Mouse (Mus musculus) layer of hippocampus, adult 9-10 months (tissue): Measurements from ENCODE around the gene Hacd3.

Experiments
- DNase-seq: peaks from one replicate; pipeline ENCODE4 v3.0.0; 2022; ENCODE audit warnings: low spot score

The Hacd3 gene

DNA sequence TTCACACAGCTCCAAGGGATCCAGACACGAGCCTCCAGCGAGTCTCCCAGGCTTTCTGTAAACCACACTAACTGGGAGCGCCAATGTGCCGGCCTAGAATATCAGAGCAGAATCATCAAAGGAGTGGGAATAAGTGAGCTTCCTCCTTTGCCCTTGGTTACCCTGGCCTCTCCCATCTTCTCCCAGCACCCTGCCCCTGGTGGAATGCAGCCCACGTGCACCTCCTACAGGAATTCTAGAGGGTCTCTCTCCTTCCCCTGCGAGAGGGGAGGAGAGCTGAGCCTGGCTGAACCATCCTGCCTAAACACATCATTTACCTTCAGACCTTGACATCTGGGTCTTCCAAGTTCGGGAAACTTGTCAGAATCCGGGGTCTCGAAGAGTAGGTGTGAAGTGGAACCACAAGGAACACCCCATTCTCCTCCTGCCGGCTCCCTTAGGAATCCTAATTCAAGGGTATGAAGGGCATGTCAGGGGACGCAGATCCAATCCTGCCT, 70.3 kb downstream of the Hacd3 start, which contains the start of gene Slc24a1:
Gene Slc24a1 (minus strand): TSS at position 447 of the 497 bp plus-strand sequence.
- no peak for DNase-seq

DNA sequence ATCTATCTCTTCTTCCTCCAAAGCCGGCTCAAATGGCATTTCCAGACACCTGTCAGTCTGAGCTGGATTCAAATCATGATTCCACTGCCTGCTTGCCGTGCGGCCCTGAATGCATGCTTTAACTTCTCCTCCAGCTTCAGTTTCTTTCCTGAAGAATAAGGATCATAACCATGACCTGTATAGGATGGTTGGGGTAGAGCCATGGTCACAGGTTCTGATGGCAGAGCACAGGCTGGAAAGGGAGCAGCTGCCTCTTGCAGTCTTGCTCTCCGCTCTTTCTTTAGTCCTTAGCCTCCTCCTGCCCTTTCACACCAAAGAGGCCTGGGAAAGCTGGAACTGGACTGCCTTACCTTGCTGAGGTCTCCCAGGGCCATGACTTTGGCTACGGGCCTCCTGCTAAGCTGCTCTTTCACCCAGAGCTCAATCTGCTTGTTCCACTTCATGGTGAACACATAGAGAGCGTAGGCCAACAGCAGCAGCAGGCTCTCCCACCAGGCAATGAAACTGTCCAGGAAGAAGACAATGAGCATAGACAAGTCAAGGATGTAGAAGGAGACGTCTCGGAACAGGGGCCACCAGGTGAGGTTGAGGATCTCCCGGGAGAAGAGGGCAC, 73.9 kb downstream of the Hacd3 start:
- no peak for DNase-seq

DNA sequence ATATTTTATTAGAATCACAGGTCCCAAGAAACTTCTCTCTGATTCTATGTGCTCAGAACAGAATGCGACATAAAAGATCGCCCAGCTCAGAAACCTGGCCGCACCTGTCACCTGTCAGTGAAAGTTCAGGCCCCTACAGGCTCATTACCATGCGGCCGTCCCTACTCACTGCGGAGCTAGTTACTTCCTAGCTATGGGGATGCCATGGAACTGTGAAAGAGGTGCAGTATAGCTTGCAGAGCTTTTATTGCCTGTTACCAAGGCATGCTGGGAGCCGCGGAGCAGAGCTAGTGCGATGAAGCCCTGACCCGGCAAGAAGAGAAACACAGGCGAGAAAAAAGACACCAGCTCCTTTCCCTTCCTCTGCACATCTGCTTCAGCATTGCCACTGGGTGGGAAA, 77.5 kb downstream of the Hacd3 start:
- no peak for DNase-seq

DNA sequence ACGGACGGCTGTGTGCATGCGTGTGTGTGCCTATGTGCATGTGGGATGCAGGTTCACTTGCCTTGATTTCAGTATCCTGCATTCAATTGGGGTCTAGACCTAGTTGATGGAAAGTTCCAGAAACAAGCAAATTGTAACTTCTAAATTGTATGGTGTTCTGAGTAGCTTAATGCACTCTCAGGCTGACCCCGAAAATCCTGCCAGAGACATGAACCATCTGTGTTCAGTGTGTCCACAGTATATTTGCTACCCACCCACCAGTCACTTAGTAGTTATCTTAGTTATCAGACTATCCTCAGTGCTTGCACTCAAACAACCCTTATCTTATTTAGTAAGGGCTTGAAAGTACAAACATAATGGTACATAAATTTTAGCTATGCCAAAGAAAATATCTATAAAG, 79.8 kb downstream of the Hacd3 start:
- no peak for DNase-seq

DNA sequence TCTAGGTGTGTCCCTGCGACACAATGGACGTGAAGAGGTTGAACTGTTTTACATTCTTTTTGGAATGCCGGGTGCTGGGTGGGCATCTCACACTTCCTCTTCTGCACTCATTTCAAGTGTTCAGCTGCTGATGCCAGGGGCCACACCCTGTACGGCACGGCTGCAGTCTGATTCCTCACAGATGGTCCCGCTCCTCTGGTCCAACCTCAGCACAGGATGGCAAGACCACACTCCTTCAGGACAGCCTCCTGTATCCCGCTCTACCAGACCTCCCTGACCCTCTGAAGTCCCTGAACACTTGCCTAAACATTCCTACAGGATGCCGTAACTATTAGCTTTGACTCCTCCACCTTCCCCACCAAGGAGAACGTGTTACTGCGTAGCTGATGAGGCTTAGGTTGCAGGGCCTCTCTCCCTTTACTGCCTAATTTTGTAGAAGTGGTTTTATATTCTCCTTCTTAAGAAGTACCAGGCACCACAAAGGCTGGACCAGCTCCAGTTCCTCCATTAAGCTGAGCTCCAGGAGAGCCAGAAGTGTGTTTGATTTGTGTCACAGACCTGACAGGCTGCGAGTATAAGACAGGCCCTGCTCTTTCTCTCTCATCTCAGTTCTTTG, 80.7 kb downstream of the Hacd3 start:
- DNase-seq, result no peak

DNA sequence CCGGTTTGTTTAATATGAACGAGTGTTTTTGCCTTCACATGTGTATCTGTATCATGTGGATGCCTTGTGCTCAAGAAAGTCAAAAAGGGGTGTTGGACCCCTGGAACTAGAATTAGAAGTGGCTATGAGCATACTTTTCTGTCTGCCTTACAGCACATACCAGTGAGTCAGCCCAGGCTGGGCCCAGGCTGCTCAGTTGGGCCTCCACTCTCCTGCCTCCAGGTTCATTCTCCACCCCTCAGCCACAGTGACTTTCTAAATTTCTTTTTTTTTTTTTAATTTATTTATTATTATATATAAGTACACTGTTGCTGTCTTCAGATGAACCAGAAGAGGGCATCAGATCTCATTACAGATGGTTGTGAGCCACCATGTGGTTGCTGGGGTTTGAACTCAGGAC, 81.7 kb downstream of the Hacd3 start:
- no peak for DNase-seq

DNA sequence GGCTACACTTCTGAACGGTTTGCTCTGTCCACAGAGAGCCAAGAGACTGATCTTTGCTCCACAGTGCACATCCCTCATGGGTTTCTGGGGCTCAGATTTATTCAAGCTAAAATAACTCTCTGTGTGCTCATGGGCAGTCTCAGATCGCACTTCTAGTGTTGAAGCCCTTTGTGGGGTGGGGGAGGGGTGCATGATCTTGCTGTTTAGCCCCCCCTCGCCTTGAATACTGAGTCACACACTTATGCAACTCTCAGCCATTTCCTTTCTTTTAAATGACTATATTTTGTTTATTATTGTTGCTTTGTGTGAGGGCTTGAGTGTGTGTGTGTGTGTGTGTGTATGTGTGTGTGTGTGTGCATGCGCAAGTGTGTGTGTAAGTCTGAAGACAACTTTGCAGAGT, 82.2 kb downstream of the Hacd3 start:
- DNase-seq, result no peak

DNA sequence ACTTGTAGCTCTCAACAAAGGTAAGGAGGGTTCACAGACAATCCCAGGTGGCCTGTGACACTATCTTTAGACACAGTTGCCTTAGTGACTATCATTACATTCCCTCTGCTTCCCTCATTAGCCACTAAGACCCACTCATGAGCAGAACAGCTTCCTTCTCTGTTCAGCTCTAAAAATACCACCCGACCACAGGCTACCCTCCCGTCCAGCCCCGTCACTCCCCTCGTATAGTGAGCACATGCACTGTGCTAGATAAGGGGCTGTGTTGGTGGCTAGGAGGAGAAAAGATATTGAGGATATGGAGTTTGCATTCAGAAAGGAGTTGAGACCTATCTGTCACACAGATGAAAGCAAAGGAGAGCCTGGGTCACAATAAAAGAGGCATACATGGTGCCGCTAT, 83.0 kb downstream of the Hacd3 start:
- DNase-seq, result no peak

DNA sequence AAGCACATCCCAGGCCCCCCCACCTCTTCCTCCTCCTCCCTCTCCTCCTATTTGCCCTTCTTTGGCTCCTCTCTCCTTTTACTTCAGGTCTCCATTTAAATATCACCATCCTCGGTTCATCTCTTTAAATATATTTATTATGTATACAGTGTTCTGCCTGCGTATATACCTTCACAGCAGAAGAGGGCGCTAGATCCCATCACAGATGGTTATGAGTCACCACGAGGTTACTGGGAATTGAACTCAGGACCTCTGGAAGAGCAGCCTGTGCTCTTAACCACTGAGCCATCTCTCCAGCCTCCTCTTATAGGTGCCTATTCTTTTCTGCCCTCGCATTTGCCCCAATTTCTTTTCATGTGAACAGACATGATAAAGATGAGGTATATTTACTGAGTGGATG, 84.0 kb downstream of the Hacd3 start:
- no peak for DNase-seq
